Mouse (Mus musculus): ENCODE measurements around the gene Acadvl.

Acadvl gene

GRCm38 (mm10) chr11:70001865-70002264 lies 13.3 kb downstream of the Acadvl start:
- peak; percentile 52 to 64 for DNase-seq (ENCODE audit: low spot score in 2 of 2)

- no peak for DNase-seq (ENCODE audit: low spot score in 2 of 2)
Measured at GRCm38 (mm10) chr11:70001159-70001558, 14.1 kb downstream of the Acadvl start.

GRCm38 (mm10) chr11:70000396-70000898 lies 14.8 kb downstream of the Acadvl start, which contains the start of gene Dvl2:
Dvl2 (plus strand) TSS chr11:70000595.
- DNase-seq (ENCODE audit: low spot score in 2 of 2): peak; percentile 86 to 88

- DNase-seq (ENCODE audit: low spot score in 2 of 2): no peak
Measured at GRCm38 (mm10) chr11:69999666-70000065, 15.5 kb downstream of the Acadvl start.

GRCm38 (mm10) chr11:69998567-69999491 lies 16.4 kb downstream of the Acadvl start:
- no peak for DNase-seq (ENCODE audit: low spot score in 2 of 2)

- DNase-seq (ENCODE audit: low spot score in 2 of 2): peak; percentile 85 to 94
Measured at GRCm38 (mm10) chr11:69997070-69997509, 18.1 kb downstream of the Acadvl start.

GRCm38 (mm10) chr11:69996161-69997061 lies 18.8 kb downstream of the Acadvl start:
- peak; percentile 59 to 69 for DNase-seq (ENCODE audit: low spot score in 2 of 2)

- peak; percentile 95 to 99 for DNase-seq (ENCODE audit: low spot score in 2 of 2)
Measured at GRCm38 (mm10) chr11:69995391-69995960, 19.7 kb downstream of the Acadvl start, which contains the start of gene Phf23. Phf23 (plus strand) TSS chr11:69995777.

GRCm38 (mm10) chr11:69994401-69995090 lies 20.7 kb downstream of the Acadvl start:
- DNase-seq (ENCODE audit: low spot score in 2 of 2): no peak

- no peak for DNase-seq (ENCODE audit: low spot score in 2 of 2)
Measured at GRCm38 (mm10) chr11:69992932-69993331, 22.3 kb downstream of the Acadvl start.

GRCm38 (mm10) chr11:69992396-69992795 lies 22.8 kb downstream of the Acadvl start:
- no peak for DNase-seq (ENCODE audit: low spot score in 2 of 2)

GRCm38 (mm10) chr11:69991711-69992110 lies 23.5 kb downstream of the Acadvl start:
- no peak for DNase-seq (ENCODE audit: low spot score in 2 of 2)

GRCm38 (mm10) chr11:69990850-69991691 lies 24.1 kb downstream of the Acadvl start, which contains the start of gene Gabarap:
Gabarap (plus strand) TSS chr11:69991143.
- peak; percentile 92 for DNase-seq (ENCODE audit: low spot score in 2 of 2)

- DNase-seq (ENCODE audit: low spot score in 2 of 2): no peak
Measured at GRCm38 (mm10) chr11:69989949-69990348, 25.3 kb downstream of the Acadvl start.

- DNase-seq (ENCODE audit: low spot score in 2 of 2): no peak
Measured at GRCm38 (mm10) chr11:69984431-69984830, 30.8 kb downstream of the Acadvl start.

- DNase-seq (ENCODE audit: low spot score in 2 of 2): no peak
Measured at GRCm38 (mm10) chr11:69983377-69983776, 31.8 kb downstream of the Acadvl start.

- no peak for DNase-seq (ENCODE audit: low spot score in 2 of 2)
Measured at GRCm38 (mm10) chr11:69982877-69983276, 32.3 kb downstream of the Acadvl start.

GRCm38 (mm10) chr11:69982225-69982624 lies 33.0 kb downstream of the Acadvl start, which contains the start of gene Elp5:
Elp5 (minus strand) TSS chr11:69982517.
- DNase-seq (ENCODE audit: low spot score in 2 of 2): no peak

GRCm38 (mm10) chr11:69981141-69981762 lies 34.0 kb downstream of the Acadvl start, which contains the start of gene Ctdnep1:
Ctdnep1 (plus strand) TSS chr11:69981156.
- peak in 1 of 2 experiments; percentile 31 for DNase-seq (ENCODE audit: low spot score in 2 of 2)
